Mouse (Mus musculus): ENCODE data around the gene Atp10a. TPM values are rescaled to one million over a fixed set of nuclear protein-coding genes. Genes with fewer than 3 reads are reported as not detected.

Gene Atp10a
- polyA plus RNA-seq, 1 experiment, result 3.0 TPM

GRCm38 (mm10) chr7:58732406-58732805 lies 76.4 kb downstream of the Atp10a start:
- no peaks in the 10 kb centered on the region for H3K27me3 ChIP-seq (ENCODE audit: control insufficient read depth, insufficient read depth, insufficient read length)
- no peak overlapping the region for H3K4me3 ChIP-seq
- no peak overlapping the region for H3K4me2 ChIP-seq (ENCODE audit: low read depth)
- TF ChIP-seq REST (IDR thresholded peaks at IDR 0.05; ENCODE audit: insufficient read depth, insufficient read length) (no peak), TCF3 (IDR thresholded peaks at IDR 0.05; ENCODE audit: insufficient read length, low read depth) (no peak), POLR2AphosphoS2 (IDR thresholded peaks at IDR 0.05; ENCODE audit: insufficient read length, low read depth) (no peak), TCF12 (IDR thresholded peaks at IDR 0.05; ENCODE audit: insufficient read depth, poor library complexity, severe bottlenecking) (no peak), MAX (IDR thresholded peaks at IDR 0.05; ENCODE audit: low read depth) (no peak), MYOD1 (IDR thresholded peaks at IDR 0.05; ENCODE audit: control insufficient read depth in 1 of 3, insufficient read length in 2 of 3, low read depth in 2 of 3) (no peak), USF1 (IDR thresholded peaks at IDR 0.05; ENCODE audit: low read depth) (no peak), CEBPB (IDR thresholded peaks at IDR 0.05; ENCODE audit: insufficient read depth, poor library complexity, severe bottlenecking) (no peak), E2F4 (IDR thresholded peaks at IDR 0.05; ENCODE audit: insufficient read depth) (no peak), POLR2A (IDR thresholded peaks at IDR 0.05; ENCODE audit: insufficient read length, low read depth) (no peak), MYOG (IDR thresholded peaks at IDR 0.05; ENCODE audit: control insufficient read depth in 1 of 3, insufficient read depth in 1 of 3, insufficient read length in 2 of 3, low read depth in 2 of 3) (no peak), SRF (IDR thresholded peaks at IDR 0.05; ENCODE audit: control insufficient read depth, insufficient read length, low read depth) (no peak)
- H3K79me2 ChIP-seq (ENCODE audit: control insufficient read depth, insufficient read depth), result no peaks in the 10 kb centered on the region
- no peaks in the 10 kb centered on the region for H3K36me3 ChIP-seq (ENCODE audit: control insufficient read depth, insufficient read depth)
- no peak overlapping the region for H3ac ChIP-seq (ENCODE audit: control insufficient read depth, insufficient read length)

- H3K79me2 ChIP-seq (ENCODE audit: control insufficient read depth, insufficient read depth), result no peaks in the 10 kb centered on the region
- TF ChIP-seq TCF12 (IDR thresholded peaks at IDR 0.05; ENCODE audit: insufficient read depth, poor library complexity, severe bottlenecking) (no peak), CEBPB (IDR thresholded peaks at IDR 0.05; ENCODE audit: insufficient read depth, poor library complexity, severe bottlenecking) (0 out of 2 replicates have a peak, but pooled peaks have one; percentile 19), REST (IDR thresholded peaks at IDR 0.05; ENCODE audit: insufficient read depth, insufficient read length) (no peak)
- H3K4me2 ChIP-seq (ENCODE audit: low read depth), result no peak overlapping the region
- H3K36me3 ChIP-seq (ENCODE audit: control insufficient read depth, insufficient read depth), result no peaks in the 10 kb centered on the region
- H3ac ChIP-seq (ENCODE audit: control insufficient read depth, insufficient read length), result no peak overlapping the region
- H3K27me3 ChIP-seq (ENCODE audit: control insufficient read depth, insufficient read depth, insufficient read length), result no peaks in the 10 kb centered on the region
- H3K4me3 ChIP-seq, result no peak overlapping the region
Observed at GRCm38 (mm10) chr7:58733490-58733901, 77.5 kb downstream of the Atp10a start.

- no peaks in the 10 kb centered on the region for H3K79me2 ChIP-seq (ENCODE audit: control insufficient read depth, insufficient read depth)
- peak overlapping the region; percentile 22 for H3K4me2 ChIP-seq (ENCODE audit: low read depth)
- no peaks in the 10 kb centered on the region for H3K27me3 ChIP-seq (ENCODE audit: control insufficient read depth, insufficient read depth, insufficient read length)
- H3ac ChIP-seq (ENCODE audit: control insufficient read depth, insufficient read length), result no peak overlapping the region
- H3K36me3 ChIP-seq (ENCODE audit: control insufficient read depth, insufficient read depth), result no peaks in the 10 kb centered on the region
- H3K4me3 ChIP-seq, result no peak overlapping the region
- TF ChIP-seq MAX (IDR thresholded peaks at IDR 0.05; ENCODE audit: low read depth), result peak; percentile 6
- TF ChIP-seq POLR2AphosphoS2 (IDR thresholded peaks at IDR 0.05; ENCODE audit: insufficient read length, low read depth), result no peak
- TF ChIP-seq MYOG (IDR thresholded peaks at IDR 0.05; ENCODE audit: control insufficient read depth in 1 of 3, insufficient read depth in 1 of 3, insufficient read length in 2 of 3, low read depth in 2 of 3), result no peak
- TF ChIP-seq SRF (IDR thresholded peaks at IDR 0.05; ENCODE audit: control insufficient read depth, insufficient read length, low read depth), result no peak
- TF ChIP-seq CEBPB (IDR thresholded peaks at IDR 0.05; ENCODE audit: insufficient read depth, poor library complexity, severe bottlenecking), result 0 out of 2 replicates have a peak, but pooled peaks have one; percentile 34
- TF ChIP-seq POLR2A (IDR thresholded peaks at IDR 0.05; ENCODE audit: insufficient read length, low read depth), result no peak
- peak in 1 of 3 experiments; percentile 24 for TF ChIP-seq MYOD1 (IDR thresholded peaks at IDR 0.05; ENCODE audit: control insufficient read depth in 1 of 3, insufficient read length in 2 of 3, low read depth in 2 of 3)
- TF ChIP-seq TCF12 (IDR thresholded peaks at IDR 0.05; ENCODE audit: insufficient read depth, poor library complexity, severe bottlenecking), result no peak
- no peak for TF ChIP-seq REST (IDR thresholded peaks at IDR 0.05; ENCODE audit: insufficient read depth, insufficient read length)
Observed at GRCm38 (mm10) chr7:58736841-58737547, 81.0 kb downstream of the Atp10a start.

- Histone ChIP-seq H3K4me2 (ENCODE audit: low read depth) (no peak overlapping the region), H3K27me3 (ENCODE audit: control insufficient read depth, insufficient read depth, insufficient read length) (no peaks in the 10 kb centered on the region), H3ac (ENCODE audit: control insufficient read depth, insufficient read length) (no peak overlapping the region), H3K4me3 (no peak overlapping the region), H3K79me2 (ENCODE audit: control insufficient read depth, insufficient read depth) (no peaks in the 10 kb centered on the region), H3K36me3 (ENCODE audit: control insufficient read depth, insufficient read depth) (no peaks in the 10 kb centered on the region)
- no peak for TF ChIP-seq USF1 (IDR thresholded peaks at IDR 0.05; ENCODE audit: low read depth)
- TF ChIP-seq MYOG (IDR thresholded peaks at IDR 0.05; ENCODE audit: control insufficient read depth in 1 of 3, insufficient read depth in 1 of 3, insufficient read length in 2 of 3, low read depth in 2 of 3), result no peak
- no peak for TF ChIP-seq SRF (IDR thresholded peaks at IDR 0.05; ENCODE audit: control insufficient read depth, insufficient read length, low read depth)
- TF ChIP-seq MAX (IDR thresholded peaks at IDR 0.05; ENCODE audit: low read depth), result no peak
- TF ChIP-seq TCF12 (IDR thresholded peaks at IDR 0.05; ENCODE audit: insufficient read depth, poor library complexity, severe bottlenecking), result no peak
- no peak for TF ChIP-seq MYOD1 (IDR thresholded peaks at IDR 0.05; ENCODE audit: control insufficient read depth in 1 of 3, insufficient read length in 2 of 3, low read depth in 2 of 3)
- no peak for TF ChIP-seq TCF3 (IDR thresholded peaks at IDR 0.05; ENCODE audit: insufficient read length, low read depth)
- no peak for TF ChIP-seq POLR2AphosphoS2 (IDR thresholded peaks at IDR 0.05; ENCODE audit: insufficient read length, low read depth)
- no peak for TF ChIP-seq CEBPB (IDR thresholded peaks at IDR 0.05; ENCODE audit: insufficient read depth, poor library complexity, severe bottlenecking)
- no peak for TF ChIP-seq REST (IDR thresholded peaks at IDR 0.05; ENCODE audit: insufficient read depth, insufficient read length)
- no peak for TF ChIP-seq E2F4 (IDR thresholded peaks at IDR 0.05; ENCODE audit: insufficient read depth)
- no peak for TF ChIP-seq POLR2A (IDR thresholded peaks at IDR 0.05; ENCODE audit: insufficient read length, low read depth)
Observed at GRCm38 (mm10) chr7:58740196-58740595, 84.2 kb downstream of the Atp10a start.

Data from myocyte (in vitro differentiated cells).